ENCODE assay signal across 20 mouse cellular contexts in the genomic region with DNA sequence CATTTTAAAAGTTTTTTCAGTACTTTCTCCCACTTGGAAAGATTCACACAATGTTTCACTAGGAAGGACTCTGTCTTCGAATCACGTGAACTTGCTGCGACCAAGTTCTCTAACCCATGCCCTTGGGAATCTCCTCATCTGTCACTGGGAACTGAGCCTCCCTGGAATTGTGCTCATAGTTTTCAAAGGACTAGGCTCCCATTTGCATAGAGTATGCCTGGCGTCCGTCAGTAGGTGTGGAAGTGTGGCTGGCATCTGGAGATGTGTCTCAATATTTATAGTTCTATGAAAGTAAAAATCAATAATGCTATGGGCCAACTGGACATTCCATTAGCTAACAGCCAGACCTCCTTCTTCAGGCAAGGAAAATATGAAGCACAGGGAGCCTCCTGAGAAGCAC.
DNase-seq lines count a peak whose midpoint lies in the region; ATAC-seq lines count a peak whose summit lies in the region.
"Had no signal": no experiment of that assay in that cellular context is flagged by ENCODE, and none has a peak within 500 bp of the region (broad histone marks: within the 10 kb centered on the region; RNA-seq: fewer than 3 reads in every experiment).

No protein-coding gene starts in this region.

- peak overlapping the region; percentile 25; the same call in 1 of the 2 replicates for H3K27ac ChIP-seq in forebrain, embryonic 13.5 days
- H3K27ac ChIP-seq in forebrain, embryonic 16.5 days (ENCODE audit: low read length) = no peak overlapping the region; the same call in 1 of the 2 replicates
- no peak overlapping the region for H3K27ac ChIP-seq in kidney, embryonic 14.5 days (ENCODE audit: low read depth, low read length)
- H3K27ac ChIP-seq in neural tube, embryonic 13.5 days (replicated peaks) = 0 out of 2 replicates have a peak overlapping the region, but pooled peaks have one; percentile 29
- H3K27ac ChIP-seq in limb, embryonic 15.5 days = peak overlapping the region; percentile 5; the same call in 1 of the 2 replicates
- no peak overlapping the region for H3K27ac ChIP-seq in midbrain, embryonic 14.5 days (replicated peaks; ENCODE audit: low read depth, low read length)
- H3K27ac ChIP-seq: gastrocnemius, adult 2 months; intestine, embryonic 15.5 days; kidney, postnatal 0 days; limb, embryonic 12.5 days; midbrain, embryonic 10.5 days had no signal

- no peaks in the 10 kb centered on the region for H3K9me3 ChIP-seq in forebrain, embryonic 13.5 days (replicated peaks)
- no peaks in the 10 kb centered on the region for H3K9me3 ChIP-seq in forebrain, embryonic 16.5 days (ENCODE audit: control insufficient read depth, low read length)
- H3K9me3 ChIP-seq in kidney, embryonic 14.5 days (ENCODE audit: control insufficient read depth, low read length) = no peaks in the 10 kb centered on the region
- no peaks in the 10 kb centered on the region for H3K9me3 ChIP-seq in neural tube, embryonic 13.5 days
- no peaks in the 10 kb centered on the region for H3K9me3 ChIP-seq in limb, embryonic 15.5 days
- no peaks in the 10 kb centered on the region for H3K9me3 ChIP-seq in midbrain, embryonic 14.5 days (ENCODE audit: control insufficient read depth, low read length)
- H3K9me3 ChIP-seq: intestine, embryonic 15.5 days; limb, embryonic 12.5 days; midbrain, embryonic 10.5 days had no signal

- H3K4me1 ChIP-seq in forebrain, embryonic 13.5 days = peaks cover 27% of the 10 kb centered on the region
- peaks cover 29% of the 10 kb centered on the region for H3K4me1 ChIP-seq in forebrain, embryonic 16.5 days (replicated peaks; ENCODE audit: control insufficient read depth, insufficient read depth, low read length)
- no peaks in the 10 kb centered on the region for H3K4me1 ChIP-seq in kidney, embryonic 14.5 days (ENCODE audit: control insufficient read depth, insufficient read depth, low read length)
- H3K4me1 ChIP-seq in neural tube, embryonic 13.5 days (replicated peaks) = peaks cover 23% of the 10 kb centered on the region
- H3K4me1 ChIP-seq in limb, embryonic 15.5 days = peaks cover 25% of the 10 kb centered on the region
- no peaks in the 10 kb centered on the region for H3K4me1 ChIP-seq in midbrain, embryonic 14.5 days (ENCODE audit: control insufficient read depth, insufficient read depth, low read length)

- H3K36me3 ChIP-seq in forebrain, embryonic 13.5 days (ENCODE audit: poor library complexity, severe bottlenecking) = no peaks in the 10 kb centered on the region
- H3K36me3 ChIP-seq in forebrain, embryonic 16.5 days (ENCODE audit: control insufficient read depth, insufficient read depth) = 0 out of 2 replicates have a peak, but pooled peaks cover 2% of the 10 kb centered on the region
- H3K36me3 ChIP-seq in kidney, embryonic 14.5 days (ENCODE audit: control insufficient read depth, insufficient read depth, low read length) = no peaks in the 10 kb centered on the region
- peaks cover 5% of the 10 kb centered on the region; the same call in 1 of the 2 replicates for H3K36me3 ChIP-seq in neural tube, embryonic 13.5 days
- H3K36me3 ChIP-seq in limb, embryonic 15.5 days = no peaks in the 10 kb centered on the region
- no peaks in the 10 kb centered on the region for H3K36me3 ChIP-seq in midbrain, embryonic 14.5 days (ENCODE audit: control insufficient read depth, insufficient read depth, low read length)
- H3K36me3 ChIP-seq: intestine, embryonic 15.5 days; limb, embryonic 12.5 days; midbrain, embryonic 10.5 days had no signal

- no peak overlapping the region for H3K9ac ChIP-seq in forebrain, embryonic 13.5 days
- no peak overlapping the region for H3K9ac ChIP-seq in forebrain, embryonic 16.5 days (replicated peaks; ENCODE audit: low read depth, low read length)
- H3K9ac ChIP-seq in kidney, embryonic 14.5 days (ENCODE audit: low read depth, low read length) = no peak overlapping the region
- H3K9ac ChIP-seq in neural tube, embryonic 13.5 days = no peak overlapping the region
- no peak overlapping the region for H3K9ac ChIP-seq in limb, embryonic 15.5 days
- no peak overlapping the region for H3K9ac ChIP-seq in midbrain, embryonic 14.5 days (replicated peaks; ENCODE audit: low read length)
- H3K9ac ChIP-seq: intestine, embryonic 15.5 days; limb, embryonic 12.5 days had no signal

- WGBS in forebrain, embryonic 13.5 days = 58% methylated on average over 5 of the region's 5 CpGs
- 41% methylated on average over 5 of the region's 5 CpGs for WGBS in forebrain, embryonic 16.5 days
- WGBS in kidney, embryonic 14.5 days = 70% methylated on average over 5 of the region's 5 CpGs
- 57% methylated on average over 5 of the region's 5 CpGs for WGBS in neural tube, embryonic 13.5 days
- 45% methylated on average over 5 of the region's 5 CpGs for WGBS in limb, embryonic 15.5 days
- WGBS in midbrain, embryonic 14.5 days = 78% methylated on average over 5 of the region's 5 CpGs

- no peak overlapping the region for H3K4me2 ChIP-seq in forebrain, embryonic 13.5 days
- H3K4me2 ChIP-seq in forebrain, embryonic 16.5 days (ENCODE audit: low read length) = no peak overlapping the region
- H3K4me2 ChIP-seq in kidney, embryonic 14.5 days (replicated peaks; ENCODE audit: low read depth, low read length) = no peak overlapping the region
- no peak overlapping the region for H3K4me2 ChIP-seq in neural tube, embryonic 13.5 days
- H3K4me2 ChIP-seq in limb, embryonic 15.5 days = no peak overlapping the region
- H3K4me2 ChIP-seq in midbrain, embryonic 14.5 days (ENCODE audit: low read length) = no peak overlapping the region
- H3K4me2 ChIP-seq: intestine, embryonic 15.5 days had no signal

- peak; percentile 19 for DNase-seq in kidney, adult 11 months
- no peak for DNase-seq in neural tube, embryonic 10.5 days (ENCODE audit: extremely low spot score, low spot score)
- DNase-seq in midbrain, embryonic 14.5 days = no peak
- DNase-seq: cerebellum, adult 11 months; cerebellum, postnatal 10 days; layer of hippocampus, postnatal 36 days; thymus, adult 18-20 months; thymus, postnatal 4 days had no signal

- H3K4me3 ChIP-seq in forebrain, embryonic 13.5 days = no peak overlapping the region
- no peak overlapping the region for H3K4me3 ChIP-seq in forebrain, embryonic 16.5 days (replicated peaks; ENCODE audit: low read length)
- H3K4me3 ChIP-seq in kidney, embryonic 14.5 days (ENCODE audit: low read length) = no peak overlapping the region
- no peak overlapping the region for H3K4me3 ChIP-seq in neural tube, embryonic 13.5 days
- no peak overlapping the region for H3K4me3 ChIP-seq in limb, embryonic 15.5 days
- no peak overlapping the region for H3K4me3 ChIP-seq in midbrain, embryonic 14.5 days (replicated peaks; ENCODE audit: low read depth, low read length)
- H3K4me3 ChIP-seq: gastrocnemius, adult 2 months; intestine, embryonic 15.5 days; limb, embryonic 12.5 days; midbrain, embryonic 10.5 days had no signal

- H3K27me3 ChIP-seq in forebrain, embryonic 13.5 days = no peaks in the 10 kb centered on the region
- H3K27me3 ChIP-seq in forebrain, embryonic 16.5 days (replicated peaks; ENCODE audit: control insufficient read depth, insufficient read depth, low read length) = no peaks in the 10 kb centered on the region
- no peaks in the 10 kb centered on the region for H3K27me3 ChIP-seq in kidney, embryonic 14.5 days (ENCODE audit: control insufficient read depth, insufficient read depth, low read length)
- no peaks in the 10 kb centered on the region for H3K27me3 ChIP-seq in neural tube, embryonic 13.5 days
- no peaks in the 10 kb centered on the region for H3K27me3 ChIP-seq in limb, embryonic 15.5 days
- no peaks in the 10 kb centered on the region for H3K27me3 ChIP-seq in midbrain, embryonic 14.5 days (ENCODE audit: control insufficient read depth, insufficient read depth, low read length)
- H3K27me3 ChIP-seq: intestine, embryonic 15.5 days had no signal

- no peak for ATAC-seq in forebrain, embryonic 13.5 days
- ATAC-seq in forebrain, embryonic 16.5 days = no peak
- no peak for ATAC-seq in kidney, embryonic 14.5 days (ENCODE audit: low FRiP score, low TSS enrichment)
- no peak for ATAC-seq in neural tube, embryonic 13.5 days (ENCODE audit: low read depth)
- no peak for ATAC-seq in limb, embryonic 15.5 days (ENCODE audit: insufficient number of reproducible peaks, low FRiP score, low TSS enrichment, low read depth)
- ATAC-seq in midbrain, embryonic 14.5 days (ENCODE audit: low FRiP score, low TSS enrichment) = no peak
- ATAC-seq: hindbrain, embryonic 16.5 days; intestine, embryonic 15.5 days; lung, postnatal 0 days had no signal

Comparison
In these comparisons a context has a peak if more than half of its experiments do, and no peak if none do; other contexts are left out.
1. H3K27ac ChIP-seq: peak in forebrain, embryonic 13.5 days (single experiment), neural tube, embryonic 13.5 days (single experiment) and limb, embryonic 15.5 days (single experiment); none in forebrain, embryonic 16.5 days (single experiment), kidney, embryonic 14.5 days (single experiment) and midbrain, embryonic 14.5 days (single experiment).